Mouse (Mus musculus) effector memory CD4-positive, alpha-beta T cell, adult 5 months (primary cell): Measurements from ENCODE around the gene Syt2. TPM values are rescaled to one million over a fixed set of nuclear protein-coding genes. Genes with fewer than 3 reads are reported as not detected.

ENCODE experiments used
- polyA plus RNA-seq: library from polyadenylated mRNA; unstranded; fragments of 100-300 nt; shearing (Covaris generic); gene quantifications from one replicate; pipeline ENCODE4 v1.2.1, GENCODE M21; 2017

Syt2 gene
- not detected for polyA plus RNA-seq

GRCm38 (mm10) chr1:134646261-134646962 lies at the start of gene Syt2:
Gene Syt2 (plus strand): TSS chr1:134646677.

Other genes starting within 250 kb of the Syt2 start
- gene Cyb5r1, start 241.1 kb upstream of the Syt2 start, polyA plus RNA-seq, result 18.4 TPM
- gene Adipor1, start 231.3 kb upstream of the Syt2 start, polyA plus RNA-seq, result 120 TPM
- 24.7 TPM for gene Klhl12, start 191.1 kb upstream of the Syt2 start, polyA plus RNA-seq
- 30.3 TPM for gene Rabif, start 152.0 kb upstream of the Syt2 start, polyA plus RNA-seq
- 0.27 TPM for gene Mgat4e, start 97.0 kb upstream of the Syt2 start, polyA plus RNA-seq
- gene Kdm5b, start 86.5 kb upstream of the Syt2 start, polyA plus RNA-seq, result 50.4 TPM